Mouse (Mus musculus) bone marrow, adult 2 months (tissue): ENCODE data around the gene Padi3.

Experiments used
- CTCF ChIP-seq: fragments of 200-500 bp; IDR thresholded peaks from 2 replicates; pipeline ENCODE4 v1.5.1; 2011; ENCODE audit warnings: low read length, control low read depth; ENCODE audit not compliant: control insufficient read depth, insufficient read depth
- POLR2A ChIP-seq: fragments of 200-500 bp; IDR thresholded peaks from 2 replicates; pipeline ENCODE4 v1.6.1; 2011; ENCODE audit warnings: low read depth, mild to moderate bottlenecking, control low read depth, low read length, borderline replicate concordance; ENCODE audit not compliant: control insufficient read depth

- no peak for TF ChIP-seq CTCF
- no peak for TF ChIP-seq POLR2A
These were observed 13.7 kb downstream of the Padi3 start for GRCm38 (mm10) chr4:140796786-140797185.
